Mouse (Mus musculus): ENCODE results near the gene 4931428F04Rik. TPM values are rescaled to one million over a fixed set of nuclear protein-coding genes. Genes with fewer than 3 reads are reported as not detected.
A peak's percentile ranks its signal among the peaks of the same experiment; 100 is the strongest.

The 4931428F04Rik gene
- polyA plus RNA-seq, 1 experiment from 2014 or later: 23.9 TPM

DNA sequence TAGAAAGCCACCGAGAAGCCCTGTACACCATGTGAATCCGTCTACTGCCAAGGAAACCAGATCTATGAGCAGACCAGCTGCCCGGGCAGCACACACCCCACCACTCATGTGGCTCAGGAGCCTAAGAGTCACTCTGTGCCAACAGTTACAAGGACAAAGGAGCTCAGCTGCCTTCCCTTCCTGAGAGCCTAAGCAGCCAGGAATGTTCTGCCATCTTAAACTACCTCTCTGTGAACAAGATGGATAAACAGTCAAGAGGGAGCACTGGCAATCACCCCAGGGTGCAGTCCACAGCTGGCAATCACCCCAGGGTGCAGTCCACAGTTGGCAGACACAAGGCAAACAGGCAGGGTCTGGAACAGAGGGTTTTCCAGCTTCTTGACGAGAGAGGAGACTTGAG lies 28.3 kb upstream of the 4931428F04Rik start:
- DNase-seq (ENCODE audit: low spot score): no peak
- Histone ChIP-seq H3K9me3 (no peaks in the 10 kb centered on the region), H3K27me3 (replicated peaks; ENCODE audit: low read depth, poor library complexity, severe bottlenecking) (no peaks in the 10 kb centered on the region), H3K27ac (replicated peaks) (no peak overlapping the region), H3K36me3 (replicated peaks) (peaks cover 73% of the 10 kb centered on the region), H3K4me3 (no peak overlapping the region), H3K4me1 (peaks cover 6% of the 10 kb centered on the region)
- WGBS: 88% methylated on average over 4 of the region's 4 CpGs

- Histone ChIP-seq H3K4me3 (no peak overlapping the region), H3K9me3 (no peaks in the 10 kb centered on the region), H3K36me3 (replicated peaks) (peaks cover 93% of the 10 kb centered on the region), H3K27me3 (replicated peaks; ENCODE audit: low read depth, poor library complexity, severe bottlenecking) (no peaks in the 10 kb centered on the region), H3K27ac (replicated peaks) (no peak overlapping the region), H3K4me1 (peaks cover 6% of the 10 kb centered on the region)
- WGBS: 88% methylated on average over 18 of the region's 18 CpGs
- no peak for DNase-seq (ENCODE audit: low spot score)
Measured at GRCm38 (mm10) chr8:105315073-105315769, 25.6 kb upstream of the 4931428F04Rik start.

- 79% methylated on average over 9 of the region's 9 CpGs for WGBS
- peaks cover 93% of the 10 kb centered on the region for H3K36me3 ChIP-seq (replicated peaks)
- H3K4me1 ChIP-seq: peaks cover 6% of the 10 kb centered on the region
Measured at GRCm38 (mm10) chr8:105313622-105314402, 24.1 kb upstream of the 4931428F04Rik start.

DNA sequence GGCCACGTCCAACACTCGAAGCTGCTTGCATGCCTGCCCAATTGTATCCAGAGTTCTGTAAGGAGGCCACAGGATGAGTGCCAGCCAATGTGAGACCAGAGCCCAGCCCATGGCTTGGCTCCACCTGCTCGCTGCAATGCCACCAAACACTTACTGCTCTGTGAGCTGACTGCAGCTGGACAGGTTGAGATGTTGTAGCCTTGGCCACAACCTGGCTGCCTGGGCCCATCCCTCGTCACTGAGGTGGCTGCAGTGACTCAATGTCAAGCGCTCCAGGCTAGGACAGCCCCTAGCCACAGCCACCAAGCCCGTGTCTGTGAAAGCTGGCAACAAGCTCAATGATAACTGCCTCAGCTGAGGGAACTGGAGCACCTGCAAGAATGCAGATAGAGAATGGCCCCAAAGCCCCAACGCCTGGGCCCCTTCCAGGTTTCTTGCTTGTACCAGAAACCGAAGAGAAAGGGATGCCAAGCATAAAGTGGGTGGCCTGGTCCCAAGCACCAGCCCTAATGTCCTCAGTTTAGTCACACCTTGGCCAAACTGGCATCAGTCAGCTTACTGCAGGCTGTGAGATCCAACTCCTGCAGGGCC lies 23.3 kb upstream of the 4931428F04Rik start:
- peaks cover 6% of the 10 kb centered on the region for H3K4me1 ChIP-seq
- no peaks in the 10 kb centered on the region for H3K27me3 ChIP-seq (replicated peaks; ENCODE audit: low read depth, poor library complexity, severe bottlenecking)
- 90% methylated on average over 8 of the region's 8 CpGs for WGBS
- H3K4me3 ChIP-seq: no peak overlapping the region
- DNase-seq (ENCODE audit: low spot score): no peak
- H3K36me3 ChIP-seq (replicated peaks): peaks cover 93% of the 10 kb centered on the region
- no peak overlapping the region for H3K27ac ChIP-seq (replicated peaks)
- no peaks in the 10 kb centered on the region for H3K9me3 ChIP-seq

More at GRCm38 (mm10) chr8:105313622-105314402, 24.1 kb upstream of the 4931428F04Rik start:
- Histone ChIP-seq H3K27ac (replicated peaks) (0 out of 2 replicates have a peak overlapping the region, but pooled peaks have one; percentile 25), H3K27me3 (replicated peaks; ENCODE audit: low read depth, poor library complexity, severe bottlenecking) (no peaks in the 10 kb centered on the region), H3K4me3 (no peak overlapping the region), H3K9me3 (no peaks in the 10 kb centered on the region)
- no peak for DNase-seq (ENCODE audit: low spot score)

DNA sequence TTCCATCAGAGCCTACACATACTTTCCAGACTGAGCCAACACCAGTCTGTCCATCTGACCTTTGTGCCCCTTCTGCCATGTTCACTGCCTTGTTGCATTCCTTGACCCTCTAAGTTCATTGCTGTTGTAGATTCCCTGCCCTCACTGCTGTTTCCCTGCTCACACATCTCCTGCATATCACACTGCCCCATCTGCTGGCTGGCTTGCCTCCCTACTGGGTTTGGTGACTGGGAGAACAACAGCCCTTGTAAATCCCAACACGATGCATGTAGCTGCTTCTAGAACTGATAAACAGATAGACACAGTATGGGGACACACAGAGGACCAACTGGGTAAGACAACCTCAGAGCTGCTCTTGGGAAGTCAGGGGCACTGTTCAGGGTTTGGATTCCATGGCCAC lies 22.1 kb upstream of the 4931428F04Rik start:
- H3K4me1 ChIP-seq: peaks cover 8% of the 10 kb centered on the region
- 80% methylated on average over 1 of the region's 1 CpGs for WGBS
- no peaks in the 10 kb centered on the region for H3K9me3 ChIP-seq
- no peak overlapping the region for H3K4me3 ChIP-seq
- no peaks in the 10 kb centered on the region for H3K27me3 ChIP-seq (replicated peaks; ENCODE audit: low read depth, poor library complexity, severe bottlenecking)
- DNase-seq (ENCODE audit: low spot score): no peak
- peaks cover 100% of the 10 kb centered on the region for H3K36me3 ChIP-seq (replicated peaks)
- no peak overlapping the region for H3K27ac ChIP-seq (replicated peaks)

DNA sequence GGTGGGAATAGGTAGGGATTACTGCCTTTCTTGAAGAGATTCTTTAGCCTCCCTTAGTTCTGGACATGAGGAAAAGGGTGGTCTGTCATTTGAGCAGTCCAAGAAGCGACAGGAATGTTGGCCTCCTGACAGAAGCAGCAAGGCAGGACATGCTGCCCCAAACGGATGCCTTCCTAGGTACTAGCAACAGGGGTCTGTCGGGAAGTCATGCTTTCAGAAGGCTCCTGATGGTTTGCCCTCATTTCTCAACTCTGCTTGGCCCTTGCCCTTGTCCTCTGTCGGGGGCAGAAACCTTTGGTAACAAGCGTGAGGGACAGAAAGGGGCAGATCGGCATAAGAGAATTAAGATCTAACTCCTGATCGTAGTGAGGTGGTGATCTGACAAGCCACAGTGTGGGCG lies 20.5 kb upstream of the 4931428F04Rik start:
- H3K27me3 ChIP-seq (replicated peaks; ENCODE audit: low read depth, poor library complexity, severe bottlenecking): no peaks in the 10 kb centered on the region
- no peaks in the 10 kb centered on the region for H3K9me3 ChIP-seq
- peaks cover 88% of the 10 kb centered on the region for H3K36me3 ChIP-seq (replicated peaks)
- peaks cover 24% of the 10 kb centered on the region for H3K4me1 ChIP-seq
- WGBS: 87% methylated on average over 8 of the region's 8 CpGs
- H3K27ac ChIP-seq (replicated peaks): no peak overlapping the region
- DNase-seq (ENCODE audit: low spot score): no peak
- H3K4me3 ChIP-seq: no peak overlapping the region

DNA sequence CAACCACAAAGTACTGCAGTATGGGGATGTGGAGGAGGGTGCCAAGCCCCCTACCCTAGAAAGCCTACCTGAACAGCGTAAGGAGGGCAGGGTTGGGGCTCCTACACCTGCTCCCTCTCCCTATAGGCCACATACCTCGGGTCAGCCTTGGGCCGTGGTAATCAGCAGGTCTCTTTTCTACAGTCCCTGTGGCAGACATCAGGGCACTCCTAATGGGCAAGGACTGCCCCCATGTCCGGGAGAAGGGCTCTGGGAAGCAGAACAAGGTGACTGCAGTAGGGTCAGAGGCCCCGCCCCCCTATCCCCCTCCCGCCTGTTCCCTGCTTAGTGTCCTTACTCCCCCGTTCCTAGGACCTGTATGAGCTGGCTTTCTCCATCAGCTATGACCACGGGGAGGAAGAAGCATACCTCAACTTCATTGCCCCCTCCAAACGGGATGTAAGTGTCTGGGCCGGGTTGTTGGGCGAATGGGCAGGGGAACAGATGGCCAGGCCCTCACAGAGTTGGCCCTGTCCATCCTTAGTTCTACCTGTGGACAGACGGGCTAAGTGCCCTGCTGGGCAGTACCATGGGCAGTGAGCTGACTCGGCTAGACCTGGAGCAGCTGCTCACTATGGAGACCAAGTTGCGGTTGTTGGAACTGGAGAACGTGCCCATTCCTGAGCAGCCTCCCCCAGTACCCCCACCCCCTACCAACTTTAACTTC lies 19.6 kb upstream of the 4931428F04Rik start:
- H3K36me3 ChIP-seq (replicated peaks): peaks cover 87% of the 10 kb centered on the region

DNA sequence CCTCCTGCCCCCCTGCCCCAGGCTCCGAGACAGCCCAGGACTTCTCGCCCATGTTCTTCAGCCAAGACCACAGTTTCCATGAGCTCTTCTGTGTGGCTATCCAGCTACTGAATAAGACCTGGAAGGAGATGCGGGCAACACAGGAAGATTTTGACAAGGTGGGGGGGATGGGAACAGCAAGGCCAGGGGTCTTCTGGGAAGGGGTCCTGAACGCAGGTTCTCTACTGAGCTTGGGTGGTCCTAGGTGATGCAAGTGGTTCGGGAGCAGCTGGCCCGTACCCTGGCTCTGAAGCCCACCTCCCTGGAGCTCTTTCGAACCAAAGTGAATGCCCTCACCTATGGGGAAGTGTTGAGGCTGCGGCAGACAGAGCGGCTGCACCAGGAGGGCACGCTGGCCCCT lies 18.8 kb upstream of the 4931428F04Rik start:
- Histone ChIP-seq H3K36me3 (replicated peaks) (peaks cover 87% of the 10 kb centered on the region), H3K4me1 (peaks cover 27% of the 10 kb centered on the region), H3K27ac (replicated peaks) (no peak overlapping the region), H3K9me3 (no peaks in the 10 kb centered on the region), H3K4me3 (no peak overlapping the region), H3K27me3 (replicated peaks; ENCODE audit: low read depth, poor library complexity, severe bottlenecking) (no peaks in the 10 kb centered on the region)
- DNase-seq (ENCODE audit: low spot score): no peak
- 94% methylated on average over 10 of the region's 10 CpGs for WGBS

More for the DNA sequence above, 19.6 kb upstream of the 4931428F04Rik start:
- Histone ChIP-seq H3K9me3 (no peaks in the 10 kb centered on the region), H3K4me1 (peaks cover 32% of the 10 kb centered on the region), H3K27ac (replicated peaks) (no peak overlapping the region), H3K27me3 (replicated peaks; ENCODE audit: low read depth, poor library complexity, severe bottlenecking) (no peaks in the 10 kb centered on the region), H3K4me3 (no peak overlapping the region)
- DNase-seq (ENCODE audit: low spot score): no peak
- 80% methylated on average over 15 of the region's 15 CpGs for WGBS

DNA sequence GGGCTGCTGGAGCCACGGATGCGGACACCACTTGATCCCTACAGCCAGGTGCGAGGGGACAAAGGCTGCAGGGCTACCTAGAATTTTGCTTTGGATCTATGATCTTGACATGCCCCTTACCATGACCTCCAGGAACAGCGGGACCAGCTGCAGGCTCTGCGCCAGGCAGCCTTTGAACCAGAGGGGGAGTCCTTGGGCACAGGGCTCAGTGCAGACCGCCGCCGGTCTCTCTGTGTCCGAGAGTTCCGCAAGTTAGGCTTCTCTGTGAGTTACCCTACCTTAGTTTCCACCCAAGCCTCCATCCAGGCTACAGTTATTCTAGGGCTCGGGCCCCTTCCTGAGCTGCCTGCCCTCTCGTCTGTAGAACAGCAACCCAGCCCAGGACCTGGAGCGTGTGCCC lies 18.0 kb upstream of the 4931428F04Rik start:
- DNase-seq (ENCODE audit: low spot score): no peak
- no peaks in the 10 kb centered on the region for H3K9me3 ChIP-seq
- peaks cover 87% of the 10 kb centered on the region for H3K36me3 ChIP-seq (replicated peaks)
- no peak overlapping the region for H3K27ac ChIP-seq (replicated peaks)
- 93% methylated on average over 13 of the region's 13 CpGs for WGBS
- H3K4me1 ChIP-seq: peaks cover 27% of the 10 kb centered on the region
- H3K4me3 ChIP-seq: no peak overlapping the region
- H3K27me3 ChIP-seq (replicated peaks; ENCODE audit: low read depth, poor library complexity, severe bottlenecking): no peaks in the 10 kb centered on the region

GRCm38 (mm10) chr8:105306146-105306691 lies 16.6 kb upstream of the 4931428F04Rik start:
- no peaks in the 10 kb centered on the region for H3K27me3 ChIP-seq (replicated peaks; ENCODE audit: low read depth, poor library complexity, severe bottlenecking)
- H3K27ac ChIP-seq (replicated peaks): peak overlapping the region; percentile 80
- no peak for DNase-seq (ENCODE audit: low spot score)
- no peaks in the 10 kb centered on the region for H3K9me3 ChIP-seq
- peak overlapping the region; percentile 53 for H3K4me3 ChIP-seq
- H3K36me3 ChIP-seq (replicated peaks): peaks cover 87% of the 10 kb centered on the region
- 55% methylated on average over 5 of the region's 5 CpGs for WGBS
- peaks cover 27% of the 10 kb centered on the region for H3K4me1 ChIP-seq

GRCm38 (mm10) chr8:105305211-105306145 lies 15.8 kb upstream of the 4931428F04Rik start, which contains the start of gene Elmo3:
Elmo3 (plus strand) TSS chr8:105305601.
- Histone ChIP-seq H3K27me3 (replicated peaks; ENCODE audit: low read depth, poor library complexity, severe bottlenecking) (no peaks in the 10 kb centered on the region), H3K4me3 (peak within 1 kb of the TSS; percentile 53), H3K4me1 (peaks cover 27% of the 10 kb centered on the region), H3K9me3 (no peaks in the 10 kb centered on the region), H3K27ac (replicated peaks) (peak within 1 kb of the TSS; percentile 80), H3K36me3 (replicated peaks) (peaks cover 87% of the 10 kb centered on the region)
- peak; percentile 74 for DNase-seq (ENCODE audit: low spot score)
- WGBS: 7% methylated on average over 29 of the region's 30 CpGs

All from embryonic facial prominence, embryonic 10.5 days (tissue).